Mouse (Mus musculus) forebrain, embryonic 11.5 days (tissue): Measurements from ENCODE around the gene Gstp3. TPM values are rescaled to one million over a fixed set of nuclear protein-coding genes. Genes with fewer than 3 reads are reported as not detected.
"Not testable (repeated sequence)": the region's sequence is repeated elsewhere in the genome, so short reads cannot be mapped to it uniquely, and the experiment has no call there.

Experiments used
- ATAC-seq: fragments of 200-750 bp; cut with Nextera tagmentation; replicated peaks from 2 replicates; pipeline ENCODE4 v1.8.0; 2017; ENCODE audit warnings: moderate TSS enrichment; ENCODE audit not compliant: low FRiP score
- DNase-seq: peaks from one replicate; pipeline ENCODE4 v3.0.0-alpha.2; 2017; ENCODE audit warnings: low spot score
- H3K27ac ChIP-seq: fragments of 300-500 bp; sonication (generic); 2 replicates; pipeline ENCODE4 v1.5.1; 2014; ENCODE audit warnings: low read depth, low read length
- H3K27me3 ChIP-seq: fragments of 300-500 bp; sonication (generic); 2 replicates; pipeline ENCODE4 v1.6.1; 2014; ENCODE audit warnings: mild to moderate bottlenecking, low read length, mixed read lengths; ENCODE audit not compliant: control insufficient read depth, insufficient read depth
- H3K36me3 ChIP-seq: fragments of 300-500 bp; sonication (generic); 2 replicates; pipeline ENCODE4 v1.6.1; 2014; ENCODE audit warnings: mild to moderate bottlenecking, low read length, moderate library complexity, mixed read lengths; ENCODE audit not compliant: control insufficient read depth, insufficient read depth
- H3K4me1 ChIP-seq: fragments of 300-500 bp; sonication (generic); replicated peaks from 2 replicates; pipeline ENCODE4 v1.6.1; 2014; ENCODE audit warnings: low read length, mixed read lengths; ENCODE audit not compliant: control insufficient read depth, insufficient read depth
- H3K4me2 ChIP-seq: fragments of 300-500 bp; sonication (generic); 2 replicates; pipeline ENCODE4 v1.6.1; 2014; ENCODE audit warnings: low read depth, mild to moderate bottlenecking, low read length, moderate library complexity, mixed read lengths; ENCODE audit not compliant: severe bottlenecking
- H3K4me3 ChIP-seq: fragments of 300-500 bp; sonication (generic); 2 replicates; pipeline ENCODE4 v1.5.1; 2014; ENCODE audit warnings: low read depth, low read length
- H3K9ac ChIP-seq: fragments of 300-500 bp; sonication (generic); 2 replicates; pipeline ENCODE4 v1.6.1; 2014; ENCODE audit warnings: low read length
- H3K9me3 ChIP-seq: fragments of 300-500 bp; sonication (generic); 2 replicates; pipeline ENCODE4 v1.6.1; 2016; ENCODE audit warnings: low read length, mixed read lengths; ENCODE audit not compliant: control insufficient read depth
- WGBS: fragments of 180-500 bp; shearing (Covaris S2); extraction: QIAGEN DNeasy Blood & Tissue Kit; methylation state at CpG from one replicate; pipeline ENCODE4 v1.1.7; 2014; 5-methylcytosine and 5-hydroxymethylcytosine counted together
- polyA plus RNA-seq: library from polyadenylated mRNA; unstranded; fragments of >200 nt; fragmentation: Nextera tagmentation; extraction: Ambion mirVana; gene quantifications from 2 replicates; pipeline ENCODE4 v1.2.1, GENCODE M21; 2014

The Gstp3 gene
- polyA plus RNA-seq, 1 experiment from 2014 or later = not detected

DNA sequence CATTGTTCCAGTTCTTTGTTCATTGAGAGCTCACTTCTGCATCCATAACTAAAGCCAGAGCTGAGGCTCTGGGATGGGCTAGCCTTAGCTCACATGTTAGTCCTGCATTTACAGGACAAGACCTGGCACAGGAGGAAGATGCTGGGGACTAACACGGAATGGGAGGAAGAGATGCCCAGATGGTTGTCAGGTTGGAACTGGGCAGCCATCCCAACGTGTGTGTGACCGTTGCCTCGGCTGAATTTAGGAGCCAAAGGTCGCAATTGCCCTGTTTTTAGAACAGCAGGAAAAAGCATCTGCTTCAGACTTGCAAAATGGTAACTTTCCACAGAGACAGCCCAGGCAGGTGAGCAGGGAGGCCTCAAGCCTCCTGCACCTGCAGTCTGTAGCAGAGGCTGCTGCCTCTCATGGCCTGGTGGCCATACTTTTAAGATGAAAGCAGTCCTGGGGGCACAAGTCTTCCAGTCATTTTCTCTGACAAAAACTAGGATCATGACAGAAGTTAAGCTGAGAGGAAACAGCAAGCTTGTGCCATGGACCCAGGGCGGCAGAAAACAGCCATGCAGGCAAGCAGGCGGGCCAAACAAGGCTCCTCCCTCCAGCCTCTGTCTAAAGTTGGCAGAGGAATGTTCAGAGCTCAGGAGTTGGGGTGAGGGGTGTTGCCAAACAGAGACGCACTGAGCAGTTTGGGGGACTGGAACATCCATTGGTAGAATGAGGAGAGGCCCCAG lies 4.0 kb downstream of the Gstp3 start:
- Histone ChIP-seq H3K27ac (no peak overlapping the region), H3K9ac (no peak overlapping the region), H3K9me3 (no peaks in the 10 kb centered on the region), H3K4me2 (no peak overlapping the region), H3K4me3 (no peak overlapping the region), H3K4me1 (no peaks in the 10 kb centered on the region), H3K36me3 (no peaks in the 10 kb centered on the region), H3K27me3 (no peaks in the 10 kb centered on the region)
- no peak for DNase-seq
- no peak for ATAC-seq
- WGBS = 71% methylated on average over 8 of the region's 8 CpGs

DNA sequence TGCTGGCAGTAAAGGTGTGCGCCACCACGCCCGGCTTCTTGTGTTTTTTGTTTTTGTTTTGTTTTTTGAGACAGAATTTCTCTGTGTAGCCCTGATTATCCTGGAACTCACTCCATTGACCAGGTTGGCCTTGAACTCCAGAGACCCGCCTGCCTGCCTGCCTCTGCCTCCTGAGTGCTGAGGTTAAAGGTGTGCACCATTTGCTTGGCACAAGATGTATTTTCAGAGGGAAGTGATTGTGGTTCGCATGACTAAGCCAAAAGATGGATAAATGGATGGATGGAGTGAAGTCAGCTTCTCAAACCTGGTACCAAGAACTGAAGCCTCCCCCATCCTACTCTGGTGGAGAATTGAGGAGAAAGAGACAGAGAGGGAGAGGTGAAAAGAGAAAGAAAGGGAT lies 4.8 kb downstream of the Gstp3 start:
- H3K27ac ChIP-seq = no peak overlapping the region
- H3K4me1 ChIP-seq = no peaks in the 10 kb centered on the region
- ATAC-seq (no peak), DNase-seq (no peak)
- 93% methylated on average over 5 of the region's 5 CpGs for WGBS
- no peak overlapping the region for H3K4me3 ChIP-seq
- no peak overlapping the region for H3K4me2 ChIP-seq
- H3K27me3 ChIP-seq = no peaks in the 10 kb centered on the region
- no peak overlapping the region for H3K9ac ChIP-seq
- H3K9me3 ChIP-seq = no peaks in the 10 kb centered on the region
- H3K36me3 ChIP-seq = no peaks in the 10 kb centered on the region

DNA sequence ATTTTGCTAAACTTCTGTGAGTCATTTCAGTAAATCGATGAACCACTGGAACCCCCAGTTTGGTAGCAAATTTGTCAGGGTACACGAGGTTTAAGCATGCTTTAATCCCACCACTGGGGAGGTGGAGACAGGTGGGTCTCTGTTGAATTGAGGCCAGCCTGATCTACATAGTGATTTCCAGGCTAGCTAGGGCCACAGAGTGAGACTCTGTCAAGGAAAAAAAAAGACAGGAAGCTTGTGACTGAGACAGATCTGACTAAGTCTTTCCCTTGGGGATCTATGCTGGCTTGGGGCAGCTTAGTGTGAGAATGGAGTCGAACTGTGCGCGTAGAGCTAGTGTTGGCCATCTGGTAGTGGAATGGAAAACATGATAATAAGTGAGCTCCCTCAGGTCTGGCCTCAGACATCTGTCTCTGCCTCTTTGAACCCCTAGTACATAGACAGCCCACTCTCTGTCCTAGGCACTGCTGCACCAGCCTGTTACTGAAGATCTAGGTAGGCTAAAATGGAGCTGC lies 6.8 kb downstream of the Gstp3 start:
- 83% methylated on average over 5 of the region's 5 CpGs for WGBS
- H3K4me1 ChIP-seq = no peaks in the 10 kb centered on the region
- no peak overlapping the region for H3K4me2 ChIP-seq
- no peak for DNase-seq
- no peak overlapping the region for H3K4me3 ChIP-seq
- no peaks in the 10 kb centered on the region for H3K36me3 ChIP-seq
- ATAC-seq = no peak
- H3K27me3 ChIP-seq = no peaks in the 10 kb centered on the region
- no peaks in the 10 kb centered on the region for H3K9me3 ChIP-seq
- H3K27ac ChIP-seq = no peak overlapping the region
- H3K9ac ChIP-seq = no peak overlapping the region

DNA sequence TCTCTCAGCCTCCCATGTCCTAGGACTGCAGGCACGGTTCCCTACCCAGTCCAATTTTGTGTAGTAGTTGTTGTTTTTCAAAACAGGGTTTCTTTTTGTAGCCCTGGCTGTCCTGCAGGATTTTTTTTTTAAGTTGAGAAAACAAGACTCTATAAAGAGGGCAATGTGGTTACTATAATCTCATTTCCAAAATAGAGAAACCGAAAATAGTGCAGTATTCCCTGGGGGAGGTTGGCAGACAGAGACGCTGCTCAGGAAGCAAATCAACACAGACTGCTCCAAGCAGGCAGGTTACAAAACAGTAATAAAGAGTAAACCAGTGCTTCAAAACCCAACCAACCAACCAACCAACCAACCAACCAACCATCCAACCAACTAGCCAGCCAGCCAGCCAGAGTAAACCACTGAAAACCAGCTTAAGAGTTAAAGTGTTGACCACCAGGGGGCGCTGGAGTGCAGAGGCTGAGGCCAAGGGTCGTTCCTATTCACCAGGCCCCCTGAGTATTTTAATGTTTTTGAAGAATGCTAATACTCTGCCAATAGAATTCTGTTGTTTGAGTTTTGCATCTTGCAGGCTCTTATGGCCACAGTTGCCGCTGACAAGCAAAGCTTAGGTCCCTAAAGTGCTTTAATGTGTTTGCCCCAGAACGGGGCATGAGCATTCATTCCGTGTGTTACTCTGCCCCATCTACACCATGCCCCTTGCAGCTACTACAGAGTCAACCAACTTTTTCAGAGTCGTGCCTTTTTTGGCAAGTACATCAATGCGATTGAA lies 7.4 kb downstream of the Gstp3 start:
- Histone ChIP-seq H3K9me3 (no peaks in the 10 kb centered on the region), H3K36me3 (no peaks in the 10 kb centered on the region), H3K27me3 (no peaks in the 10 kb centered on the region), H3K4me3 (no peak overlapping the region), H3K4me2 (no peak overlapping the region), H3K9ac (no peak overlapping the region), H3K4me1 (no peaks in the 10 kb centered on the region), H3K27ac (no peak overlapping the region)
- WGBS = 59% methylated on average over 10 of the region's 10 CpGs
- DNase-seq (peak; percentile 81), ATAC-seq (no peak)

DNA sequence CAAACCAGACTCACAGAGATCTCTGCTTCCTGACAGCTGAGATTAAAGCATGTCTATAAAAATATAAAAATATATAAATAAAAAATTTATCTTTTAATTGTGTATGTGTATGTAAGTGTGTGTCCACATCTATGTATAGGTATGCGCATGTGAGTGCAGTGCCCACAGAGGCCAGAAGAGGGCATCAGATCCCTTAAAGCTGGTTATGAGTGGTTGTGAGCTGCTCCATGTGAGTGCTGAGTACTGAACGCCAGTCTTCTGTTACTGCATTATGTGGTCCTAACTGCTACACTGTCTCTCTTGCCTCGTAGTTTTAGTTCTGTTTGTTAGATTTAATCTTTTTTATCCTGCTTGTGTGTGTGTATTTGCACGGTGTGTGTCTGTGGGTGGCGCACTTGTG lies 8.4 kb downstream of the Gstp3 start:
- H3K27me3 ChIP-seq = no peaks in the 10 kb centered on the region
- H3K4me3 ChIP-seq = no peak overlapping the region
- no peaks in the 10 kb centered on the region for H3K9me3 ChIP-seq
- DNase-seq (no peak), ATAC-seq (no peak)
- H3K4me2 ChIP-seq = no peak overlapping the region
- no peak overlapping the region for H3K27ac ChIP-seq
- no peaks in the 10 kb centered on the region for H3K4me1 ChIP-seq
- WGBS = 95% methylated on average over 5 of the region's 5 CpGs
- no peak overlapping the region for H3K9ac ChIP-seq
- H3K36me3 ChIP-seq = no peaks in the 10 kb centered on the region

DNA sequence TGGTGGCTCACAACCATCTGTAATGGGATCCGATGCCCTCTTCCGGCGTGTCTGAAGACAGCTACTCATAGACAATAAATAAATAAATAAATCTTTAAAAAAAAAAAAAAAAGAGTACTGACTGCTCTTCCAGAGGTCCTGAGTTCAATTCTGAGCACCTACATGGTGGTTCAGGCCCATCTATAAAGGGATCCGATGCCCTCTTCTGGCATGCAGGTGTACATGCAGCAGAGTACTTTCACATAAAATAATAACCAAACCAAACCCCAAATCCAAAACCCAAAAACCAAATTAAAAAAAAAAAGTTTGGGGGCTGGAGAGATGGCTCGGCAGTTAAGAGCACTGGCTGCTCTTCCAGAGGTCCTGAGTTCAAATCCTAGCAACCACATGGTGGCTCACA lies 10.3 kb downstream of the Gstp3 start:
- not testable (repeated sequence) for H3K27ac ChIP-seq, H3K9me3 ChIP-seq, H3K9ac ChIP-seq, H3K4me3 ChIP-seq, H3K4me2 ChIP-seq, H3K36me3 ChIP-seq, H3K4me1 ChIP-seq, DNase-seq, H3K27me3 ChIP-seq, ATAC-seq
- WGBS = 84% methylated on average over 5 of the region's 5 CpGs

DNA sequence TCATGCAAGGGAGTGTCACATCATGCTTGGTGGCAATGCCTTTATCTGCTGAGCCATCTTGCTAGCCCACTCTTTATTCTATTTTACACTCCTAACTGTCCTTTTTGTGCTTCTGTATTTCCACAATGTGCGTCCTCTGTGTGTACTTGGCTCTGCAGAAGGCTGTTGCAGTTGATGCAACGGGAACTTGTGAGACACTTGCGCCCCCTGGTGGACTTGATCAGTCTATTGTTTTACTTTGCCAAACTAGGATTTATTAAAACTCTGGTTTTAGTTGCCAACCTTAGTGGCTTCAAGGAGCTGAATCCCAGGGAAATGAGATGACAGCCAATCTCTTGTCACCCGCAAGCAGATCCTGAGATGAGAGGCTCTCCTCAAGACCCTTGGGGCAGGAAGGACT lies 11.5 kb downstream of the Gstp3 start:
- H3K4me3 ChIP-seq = no peak overlapping the region
- H3K9me3 ChIP-seq = no peaks in the 10 kb centered on the region
- H3K4me1 ChIP-seq = no peaks in the 10 kb centered on the region
- H3K27ac ChIP-seq = no peak overlapping the region
- DNase-seq (peak; percentile 88), ATAC-seq (no peak)
- H3K4me2 ChIP-seq = no peak overlapping the region
- no peaks in the 10 kb centered on the region for H3K36me3 ChIP-seq
- 22% methylated on average over 4 of the region's 4 CpGs for WGBS
- H3K27me3 ChIP-seq = no peaks in the 10 kb centered on the region
- H3K9ac ChIP-seq = no peak overlapping the region

DNA sequence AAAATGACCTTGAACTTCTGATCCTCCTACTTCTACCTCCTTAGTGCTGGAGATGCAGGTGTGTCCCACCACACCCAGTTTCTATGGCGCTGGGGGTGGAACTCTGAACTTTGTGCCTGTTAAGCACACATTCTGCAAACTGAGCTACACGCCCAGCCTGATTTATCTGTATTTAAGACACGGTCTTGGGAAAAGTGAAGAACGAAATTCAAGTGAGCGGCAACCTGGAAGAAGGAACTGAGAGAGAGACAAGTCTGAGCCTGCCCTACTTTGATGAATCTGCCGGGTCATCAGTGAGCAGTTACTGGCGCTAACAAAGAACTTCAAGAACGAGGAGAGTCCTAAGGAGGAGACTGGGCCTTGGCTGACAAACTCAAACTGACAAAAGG lies 12.5 kb downstream of the Gstp3 start:
- Histone ChIP-seq H3K27me3 (no peaks in the 10 kb centered on the region), H3K27ac (no peak overlapping the region), H3K9me3 (no peaks in the 10 kb centered on the region), H3K36me3 (no peaks in the 10 kb centered on the region), H3K4me2 (no peak overlapping the region), H3K4me1 (no peaks in the 10 kb centered on the region), H3K9ac (no peak overlapping the region), H3K4me3 (no peak overlapping the region)
- DNase-seq (no peak), ATAC-seq (no peak)
- WGBS = 83% methylated on average over 8 of the region's 8 CpGs
